Mouse (Mus musculus): Measurements from ENCODE around the gene B4galt7. TPM values are rescaled to one million over a fixed set of nuclear protein-coding genes. Genes with fewer than 3 reads are reported as not detected.

The B4galt7 gene
- polyA plus RNA-seq, 1 experiment, result 16.1 TPM

DNA sequence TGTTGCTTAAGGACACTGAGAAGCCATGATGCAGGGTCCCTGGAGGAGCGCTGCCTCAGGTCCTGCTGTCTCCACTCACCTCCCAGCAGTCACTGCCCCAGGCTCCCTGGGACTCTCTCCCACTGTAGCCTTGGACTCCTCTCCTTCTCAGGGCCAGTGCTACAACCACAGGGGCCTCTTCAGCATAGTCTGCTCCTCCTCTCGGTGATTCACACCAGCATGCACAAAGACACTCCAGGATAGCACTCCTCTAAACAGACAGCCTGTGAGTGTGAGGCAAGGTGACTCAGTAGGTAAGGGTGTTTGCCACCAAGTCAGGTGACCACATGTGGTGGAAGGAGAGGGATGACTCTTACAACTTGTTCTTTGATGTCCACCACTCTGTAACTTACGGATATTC, 4.9 kb downstream of the B4galt7 start:
- Histone ChIP-seq H3K79me3 (ENCODE audit: low read depth) (peaks cover 2% of the 10 kb centered on the region), H3ac (ENCODE audit: control insufficient read depth, insufficient read length, low read depth) (no peak overlapping the region), H3K36me3 (ENCODE audit: control insufficient read depth, insufficient read depth) (peaks cover 8% of the 10 kb centered on the region), H3K79me2 (ENCODE audit: control insufficient read depth, insufficient read depth) (peaks cover 32% of the 10 kb centered on the region), H3K27me3 (ENCODE audit: control insufficient read depth, insufficient read depth, insufficient read length) (no peaks in the 10 kb centered on the region), H3K4me3 (ENCODE audit: insufficient read depth, poor library complexity, severe bottlenecking) (no peak overlapping the region)
- TF ChIP-seq MAX (IDR thresholded peaks at IDR 0.05) (no peak), CTCF (IDR thresholded peaks at IDR 0.05; ENCODE audit: control insufficient read depth, insufficient read depth, insufficient read length) (no peak), USF1 (IDR thresholded peaks at IDR 0.05; ENCODE audit: low read depth) (no peak), CEBPB (IDR thresholded peaks at IDR 0.05; ENCODE audit: low read depth) (no peak), FOSL1 (IDR thresholded peaks at IDR 0.05; ENCODE audit: insufficient read depth, low read length, poor library complexity, severe bottlenecking) (no peak), MYOD1 (IDR thresholded peaks at IDR 0.05; ENCODE audit: control insufficient read depth, insufficient read length, low read depth) (no peak), MYOG (IDR thresholded peaks at IDR 0.05; ENCODE audit: control insufficient read depth, extremely low read depth, insufficient read length) (no peak)

DNA sequence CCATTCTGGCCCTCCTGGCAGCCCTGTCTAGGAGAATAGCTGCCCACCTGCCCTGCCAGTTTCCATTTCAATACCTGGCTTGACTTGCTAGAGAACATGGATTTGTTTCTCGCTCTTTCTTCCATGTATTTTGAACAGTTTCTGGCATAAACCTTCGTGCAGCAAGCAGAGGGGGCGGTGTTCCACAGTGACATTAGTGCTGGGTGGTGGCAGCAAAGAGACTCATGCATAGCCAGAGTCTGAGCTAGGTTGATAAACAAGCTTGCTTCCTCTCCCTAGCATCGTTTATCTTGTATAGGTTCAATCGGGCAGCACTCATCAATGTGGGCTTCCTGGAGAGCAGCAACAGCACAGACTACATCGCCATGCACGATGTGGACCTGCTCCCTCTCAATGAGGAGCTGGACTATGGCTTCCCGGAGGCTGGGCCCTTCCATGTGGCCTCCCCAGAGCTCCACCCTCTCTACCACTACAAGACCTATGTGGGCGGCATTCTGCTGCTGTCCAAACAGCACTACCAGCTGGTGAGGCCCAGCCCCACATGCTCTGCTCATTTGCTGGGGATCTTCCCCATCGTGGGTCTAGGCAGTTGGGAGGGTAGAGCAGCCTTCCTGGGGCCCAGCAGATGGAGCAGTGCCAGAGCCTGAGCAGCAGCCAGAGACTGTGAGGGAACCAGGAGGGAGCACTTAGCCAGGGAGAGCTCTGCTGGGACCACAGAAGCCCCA, 7.4 kb downstream of the B4galt7 start:
- H3K36me3 ChIP-seq (ENCODE audit: control insufficient read depth, insufficient read depth), result peaks cover 14% of the 10 kb centered on the region
- no peak overlapping the region for H3K4me3 ChIP-seq (ENCODE audit: insufficient read depth, poor library complexity, severe bottlenecking)
- H3K79me3 ChIP-seq (ENCODE audit: low read depth), result peaks cover 1% of the 10 kb centered on the region
- TF ChIP-seq MAX (IDR thresholded peaks at IDR 0.05), result no peak
- TF ChIP-seq MYOD1 (IDR thresholded peaks at IDR 0.05; ENCODE audit: control insufficient read depth, insufficient read length, low read depth), result no peak
- no peak for TF ChIP-seq MYOG (IDR thresholded peaks at IDR 0.05; ENCODE audit: control insufficient read depth, extremely low read depth, insufficient read length)
- TF ChIP-seq FOSL1 (IDR thresholded peaks at IDR 0.05; ENCODE audit: insufficient read depth, low read length, poor library complexity, severe bottlenecking), result no peak
- TF ChIP-seq USF1 (IDR thresholded peaks at IDR 0.05; ENCODE audit: low read depth), result no peak
- TF ChIP-seq CEBPB (IDR thresholded peaks at IDR 0.05; ENCODE audit: low read depth), result no peak
- TF ChIP-seq CTCF (IDR thresholded peaks at IDR 0.05; ENCODE audit: control insufficient read depth, insufficient read depth, insufficient read length), result no peak
- H3ac ChIP-seq (ENCODE audit: control insufficient read depth, insufficient read length, low read depth), result no peak overlapping the region
- no peaks in the 10 kb centered on the region for H3K27me3 ChIP-seq (ENCODE audit: control insufficient read depth, insufficient read depth, insufficient read length)
- peaks cover 12% of the 10 kb centered on the region for H3K79me2 ChIP-seq (ENCODE audit: control insufficient read depth, insufficient read depth)

DNA sequence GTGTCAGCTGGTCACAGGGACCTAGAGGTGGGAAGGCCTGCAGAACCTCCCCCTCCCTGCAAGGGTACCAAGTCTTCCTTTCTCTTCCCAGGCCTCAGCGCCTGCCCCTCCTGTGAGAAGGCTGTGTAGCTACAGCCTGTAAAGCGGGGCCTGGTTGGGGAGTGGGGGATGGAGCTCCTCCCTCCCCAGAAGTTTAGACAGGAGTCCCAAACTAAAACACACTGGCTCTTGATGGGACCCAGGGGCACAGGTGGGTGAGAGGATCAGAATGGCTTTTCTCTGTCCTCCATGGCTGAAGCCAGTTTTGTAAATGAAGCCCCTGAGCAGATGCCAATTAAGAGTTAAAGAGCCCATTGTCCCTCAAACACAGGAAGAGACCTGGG, 7.9 kb downstream of the B4galt7 start:
- Histone ChIP-seq H3K36me3 (ENCODE audit: control insufficient read depth, insufficient read depth) (peaks cover 14% of the 10 kb centered on the region), H3K79me3 (ENCODE audit: low read depth) (no peaks in the 10 kb centered on the region), H3K4me3 (ENCODE audit: insufficient read depth, poor library complexity, severe bottlenecking) (no peak overlapping the region), H3K79me2 (ENCODE audit: control insufficient read depth, insufficient read depth) (peaks cover 6% of the 10 kb centered on the region), H3K27me3 (ENCODE audit: control insufficient read depth, insufficient read depth, insufficient read length) (no peaks in the 10 kb centered on the region), H3ac (ENCODE audit: control insufficient read depth, insufficient read length, low read depth) (no peak overlapping the region)
- TF ChIP-seq CTCF (IDR thresholded peaks at IDR 0.05; ENCODE audit: control insufficient read depth, insufficient read depth, insufficient read length) (no peak), USF1 (IDR thresholded peaks at IDR 0.05; ENCODE audit: low read depth) (no peak), MAX (IDR thresholded peaks at IDR 0.05) (no peak), MYOG (IDR thresholded peaks at IDR 0.05; ENCODE audit: control insufficient read depth, extremely low read depth, insufficient read length) (no peak), CEBPB (IDR thresholded peaks at IDR 0.05; ENCODE audit: low read depth) (no peak), FOSL1 (IDR thresholded peaks at IDR 0.05; ENCODE audit: insufficient read depth, low read length, poor library complexity, severe bottlenecking) (no peak), MYOD1 (IDR thresholded peaks at IDR 0.05; ENCODE audit: control insufficient read depth, insufficient read length, low read depth) (no peak)

DNA sequence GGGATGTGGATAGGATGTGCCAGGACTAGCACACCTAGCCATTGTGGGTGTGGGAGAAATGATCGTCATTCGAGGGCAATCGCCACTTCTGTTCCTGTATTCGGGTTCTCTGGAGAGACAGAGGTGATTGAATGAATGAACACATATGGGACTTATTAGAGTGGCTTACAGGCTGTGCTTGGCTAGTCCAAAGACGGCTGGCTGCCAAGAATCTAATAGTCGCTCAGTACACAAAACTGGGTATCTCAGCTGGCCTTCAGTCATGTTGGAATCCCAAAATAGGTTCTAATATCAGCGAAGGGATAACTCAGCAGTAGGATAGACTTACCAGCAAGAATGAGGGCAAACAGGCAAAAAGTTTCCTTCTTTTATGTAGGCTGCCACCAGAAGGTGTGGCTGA, 12.3 kb downstream of the B4galt7 start:
- no peak for TF ChIP-seq FOSL1 (IDR thresholded peaks at IDR 0.05; ENCODE audit: insufficient read depth, low read length, poor library complexity, severe bottlenecking)
- TF ChIP-seq MYOG (IDR thresholded peaks at IDR 0.05; ENCODE audit: control insufficient read depth, extremely low read depth, insufficient read length), result no peak
- no peak for TF ChIP-seq MYOD1 (IDR thresholded peaks at IDR 0.05; ENCODE audit: control insufficient read depth, insufficient read length, low read depth)
- TF ChIP-seq USF1 (IDR thresholded peaks at IDR 0.05; ENCODE audit: low read depth), result no peak
- no peak for TF ChIP-seq MAX (IDR thresholded peaks at IDR 0.05)
- TF ChIP-seq CTCF (IDR thresholded peaks at IDR 0.05; ENCODE audit: control insufficient read depth, insufficient read depth, insufficient read length), result no peak
- TF ChIP-seq CEBPB (IDR thresholded peaks at IDR 0.05; ENCODE audit: low read depth), result no peak
- H3K4me3 ChIP-seq (ENCODE audit: insufficient read depth, poor library complexity, severe bottlenecking), result no peak overlapping the region
- no peaks in the 10 kb centered on the region for H3K79me3 ChIP-seq (ENCODE audit: low read depth)
- no peak overlapping the region for H3ac ChIP-seq (ENCODE audit: control insufficient read depth, insufficient read length, low read depth)
- H3K27me3 ChIP-seq (ENCODE audit: control insufficient read depth, insufficient read depth, insufficient read length), result no peaks in the 10 kb centered on the region
- peaks cover 14% of the 10 kb centered on the region for H3K36me3 ChIP-seq (ENCODE audit: control insufficient read depth, insufficient read depth)
- H3K79me2 ChIP-seq (ENCODE audit: control insufficient read depth, insufficient read depth), result no peaks in the 10 kb centered on the region

DNA sequence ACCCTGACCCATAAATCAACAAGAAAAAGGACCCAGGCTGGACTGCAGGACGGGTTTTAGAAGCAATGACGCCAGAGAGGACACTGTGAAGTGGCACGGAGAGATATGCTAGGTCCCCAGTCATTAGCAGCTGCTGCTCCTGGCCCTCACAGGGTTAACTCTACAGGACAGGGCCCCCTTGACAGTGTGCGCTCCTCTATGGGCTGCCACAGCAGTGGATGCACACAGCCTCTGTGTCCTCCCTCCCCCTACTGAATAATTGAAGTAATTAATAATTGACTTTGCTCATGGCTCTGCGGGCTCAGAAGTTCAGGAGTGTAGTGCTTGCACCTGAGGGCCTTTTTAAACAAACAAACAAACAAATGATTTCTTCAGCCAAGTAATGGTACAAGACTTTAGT, 13.8 kb downstream of the B4galt7 start:
- Histone ChIP-seq H3K79me3 (ENCODE audit: low read depth) (no peaks in the 10 kb centered on the region), H3K4me3 (ENCODE audit: insufficient read depth, poor library complexity, severe bottlenecking) (no peak overlapping the region), H3K36me3 (ENCODE audit: control insufficient read depth, insufficient read depth) (peaks cover 10% of the 10 kb centered on the region), H3ac (ENCODE audit: control insufficient read depth, insufficient read length, low read depth) (no peak overlapping the region), H3K79me2 (ENCODE audit: control insufficient read depth, insufficient read depth) (no peaks in the 10 kb centered on the region), H3K27me3 (ENCODE audit: control insufficient read depth, insufficient read depth, insufficient read length) (no peaks in the 10 kb centered on the region)
- TF ChIP-seq CEBPB (IDR thresholded peaks at IDR 0.05; ENCODE audit: low read depth), result no peak
- TF ChIP-seq MYOD1 (IDR thresholded peaks at IDR 0.05; ENCODE audit: control insufficient read depth, insufficient read length, low read depth), result no peak
- TF ChIP-seq USF1 (IDR thresholded peaks at IDR 0.05; ENCODE audit: low read depth), result no peak
- TF ChIP-seq MAX (IDR thresholded peaks at IDR 0.05), result no peak
- no peak for TF ChIP-seq FOSL1 (IDR thresholded peaks at IDR 0.05; ENCODE audit: insufficient read depth, low read length, poor library complexity, severe bottlenecking)
- TF ChIP-seq CTCF (IDR thresholded peaks at IDR 0.05; ENCODE audit: control insufficient read depth, insufficient read depth, insufficient read length), result no peak
- no peak for TF ChIP-seq MYOG (IDR thresholded peaks at IDR 0.05; ENCODE audit: control insufficient read depth, extremely low read depth, insufficient read length)
